Mouse (Mus musculus) ES-E14 (cell line): Measurements from ENCODE around the gene Vmn2r17. TPM values are rescaled to one million over a fixed set of nuclear protein-coding genes. Genes with fewer than 3 reads are reported as not detected.

Experiments used
- DNase-seq: peaks from one replicate; pipeline ENCODE4 v3.0.0-alpha.2; 2013; ENCODE audit warnings: low read depth, low spot score
- H3K27ac ChIP-seq: 2 replicates; pipeline ENCODE4 v1.5.1; 2012; ENCODE audit warnings: low read depth, mild to moderate bottlenecking, low read length, moderate library complexity, mixed read lengths; ENCODE audit not compliant: poor library complexity, insufficient read depth, severe bottlenecking
- H3K36me3 ChIP-seq: 2 replicates; pipeline ENCODE4 v1.6.1; 2012; ENCODE audit warnings: mild to moderate bottlenecking, low read length, moderate library complexity, mixed read lengths; ENCODE audit not compliant: control insufficient read depth, poor library complexity, insufficient read depth, severe bottlenecking
- H3K4me1 ChIP-seq, 2 experiments: fragments of 150-350 bp in 1 of 2; sonication (generic) in 1 of 2; 2 replicates each; pipeline ENCODE4 v1.6.1; 2012; ENCODE audit warnings: low read length in 2 of 2, mild to moderate bottlenecking in 1 of 2, mixed read lengths in 1 of 2; ENCODE audit not compliant: control insufficient read depth in 2 of 2, insufficient read depth in 2 of 2, poor library complexity in 1 of 2
- H3K4me3 ChIP-seq, 2 experiments: fragments of 150-350 bp in 1 of 2; sonication (generic) in 1 of 2; 2 replicates each; pipeline ENCODE4 v1.5.1; 2012; ENCODE audit warnings: low read length in 2 of 2, low read depth in 1 of 2, mild to moderate bottlenecking in 1 of 2, mixed read lengths in 1 of 2; ENCODE audit not compliant: insufficient read depth in 1 of 2, poor library complexity in 1 of 2, severe bottlenecking in 1 of 2
- H3K9ac ChIP-seq: 2 replicates; pipeline ENCODE4 v1.6.1; 2012; ENCODE audit warnings: low read depth, mild to moderate bottlenecking, low read length, mixed read lengths; ENCODE audit not compliant: poor library complexity, insufficient read depth, severe bottlenecking
- H3K9me3 ChIP-seq: fragments of 150-350 bp; sonication (generic); 2 replicates; pipeline ENCODE4 v1.6.1; 2012; ENCODE audit warnings: low read depth, mild to moderate bottlenecking, low read length; ENCODE audit not compliant: control insufficient read depth, insufficient read depth
- CHD2 ChIP-seq: IDR thresholded peaks from 2 replicates; pipeline ENCODE4 v1.6.1; 2014; ENCODE audit warnings: mild to moderate bottlenecking, low read depth, low read length, inconsistent platforms
- HCFC1 ChIP-seq: IDR thresholded peaks from 2 replicates; pipeline ENCODE4 v1.6.1; 2012; ENCODE audit warnings: low read length, inconsistent platforms, borderline replicate concordance; ENCODE audit not compliant: insufficient read depth
- MAFK ChIP-seq: IDR thresholded peaks from 2 replicates; pipeline ENCODE4 v1.6.1; 2014; ENCODE audit warnings: mild to moderate bottlenecking, low read depth, low read length, inconsistent platforms; ENCODE audit not compliant: insufficient read depth
- ZC3H11A ChIP-seq: IDR thresholded peaks from 2 replicates; pipeline ENCODE4 v1.6.1; 2012; ENCODE audit warnings: low read depth, mild to moderate bottlenecking, inconsistent platforms, low read length, borderline replicate concordance
- ZNF384 ChIP-seq: IDR thresholded peaks from 2 replicates; pipeline ENCODE4 v1.6.1; 2012; ENCODE audit warnings: low read depth, low read length, inconsistent platforms
- in situ Hi-C, 2 experiments: fragments of 600-800 bp; cut with MboI; formaldehyde crosslinking; loops; one replicate each; pipeline ENCODE4 v1.15.1; 2025; ENCODE audit warnings: low sequenced_read_pairs in 2 of 2, inconsistent platforms in 1 of 2; ENCODE audit not compliant: unreplicated experiment in 2 of 2
- total RNA-seq: library from RNA; depleted of rRNA; stranded (reverse); fragments of 300-350 nt; gene quantifications from 2 replicates; pipeline ENCODE4 v1.2.3, GENCODE M21; 2012; rRNA removed

The Vmn2r17 gene
- total RNA-seq: not detected in 2 replicates

DNA sequence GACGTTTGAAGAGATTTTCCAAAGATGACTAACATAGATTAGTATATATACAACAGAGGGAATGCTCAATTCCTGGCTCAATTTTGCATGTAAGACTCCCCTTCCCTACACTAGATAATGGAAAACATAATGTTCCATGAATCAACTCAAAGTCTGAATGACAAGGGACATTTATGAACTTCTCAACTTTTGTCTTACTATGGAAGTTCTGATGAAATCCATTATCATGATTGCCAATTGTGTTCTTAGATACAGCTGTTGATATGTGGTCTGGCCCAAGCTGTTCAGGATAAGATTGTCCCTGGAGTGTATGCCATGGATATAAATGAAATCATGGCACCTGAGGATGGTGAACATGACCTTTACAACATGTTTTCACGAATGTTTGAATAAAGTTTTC lies at the start of gene Vmn2r17:
TSS of gene Vmn2r17 (plus strand) at position 301 of the 400 bp plus-strand sequence.
- in situ Hi-C loops: no loop called here
- H3K36me3 ChIP-seq: no peaks in the 10 kb centered on the region

DNA sequence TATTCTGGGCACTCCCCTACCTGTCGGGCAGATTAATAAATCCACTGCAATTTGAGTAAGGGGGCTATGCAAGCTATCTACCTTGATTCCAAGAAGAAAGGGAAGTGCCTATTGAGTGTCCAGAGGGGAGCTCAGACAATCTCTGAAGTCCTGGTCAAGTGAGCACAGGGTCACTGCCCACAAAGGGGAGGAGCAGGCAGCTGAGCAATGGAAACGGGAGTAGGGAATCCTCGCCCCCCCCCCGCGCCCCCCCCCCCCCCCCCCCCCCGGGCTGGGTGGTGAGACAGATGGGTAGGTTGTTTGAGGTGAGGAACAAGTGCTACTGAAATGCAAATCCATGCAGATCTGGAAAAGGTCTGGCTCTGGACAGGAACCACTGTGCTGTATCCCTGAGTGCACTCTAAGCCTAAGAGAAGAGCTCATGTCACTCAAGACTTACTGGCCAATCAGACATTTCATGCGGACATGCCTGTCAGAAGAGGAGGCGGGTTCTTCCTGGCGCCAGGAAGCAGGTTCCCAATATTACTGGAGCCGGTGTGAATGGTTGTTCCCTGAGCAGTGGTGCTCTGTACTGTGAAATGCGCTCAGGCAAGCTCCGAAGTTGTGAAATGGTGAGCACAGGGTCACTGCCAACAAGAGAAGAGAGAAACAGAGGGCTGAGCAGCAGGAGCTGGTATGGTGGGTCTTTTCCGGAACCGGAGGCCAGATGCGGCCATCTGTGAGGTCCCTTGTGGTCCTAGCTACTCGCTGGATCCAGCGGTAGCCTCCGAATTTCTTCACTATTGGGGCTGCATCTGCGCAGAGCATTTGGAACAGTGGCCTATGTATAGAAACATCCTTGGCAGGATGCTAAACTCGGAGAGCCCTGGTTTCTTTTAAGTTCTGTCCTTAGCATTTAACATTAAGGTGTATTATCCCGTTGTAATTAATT lies 47.4 kb downstream of the Vmn2r17 start:
- peak overlapping the region; percentile 44; the same call in 1 of the 2 replicates for H3K27ac ChIP-seq
- in situ Hi-C loops: no loop called here
- peak; percentile 75 for TF ChIP-seq CHD2
- no peak for TF ChIP-seq MAFK
- TF ChIP-seq ZC3H11A: 0 out of 2 replicates have a peak, but pooled peaks have one; percentile 13
- no peak for TF ChIP-seq ZNF384
- peak; percentile 17; the same call in 1 of the 2 replicates for TF ChIP-seq HCFC1
- no peaks in the 10 kb centered on the region for H3K36me3 ChIP-seq
- H3K4me1 ChIP-seq: peaks cover 2% of the 10 kb centered on the region in 2 experiments; a peak in 1 of 4 replicates
- no peaks in the 10 kb centered on the region for H3K9me3 ChIP-seq
- H3K9ac ChIP-seq: peak overlapping the region; percentile 87
- peak; percentile 50 for DNase-seq
- H3K4me3 ChIP-seq: peak overlapping the region; percentile 82 to 97

More for the DNA sequence above, at the start of gene Vmn2r17:
- H3K27ac ChIP-seq: no peak within 1 kb of the TSS
- H3K4me3 ChIP-seq: no peak within 1 kb of the TSS
- no peak for DNase-seq
- no peaks in the 10 kb centered on the region; the same call in 1 of the 2 replicates for H3K9me3 ChIP-seq
- H3K4me1 ChIP-seq: no peaks in the 10 kb centered on the region
- no peak for TF ChIP-seq HCFC1
- TF ChIP-seq MAFK: no peak
- no peak for TF ChIP-seq ZNF384
- no peak for TF ChIP-seq ZC3H11A
- no peak for TF ChIP-seq CHD2
- no peak within 1 kb of the TSS for H3K9ac ChIP-seq

DNA sequence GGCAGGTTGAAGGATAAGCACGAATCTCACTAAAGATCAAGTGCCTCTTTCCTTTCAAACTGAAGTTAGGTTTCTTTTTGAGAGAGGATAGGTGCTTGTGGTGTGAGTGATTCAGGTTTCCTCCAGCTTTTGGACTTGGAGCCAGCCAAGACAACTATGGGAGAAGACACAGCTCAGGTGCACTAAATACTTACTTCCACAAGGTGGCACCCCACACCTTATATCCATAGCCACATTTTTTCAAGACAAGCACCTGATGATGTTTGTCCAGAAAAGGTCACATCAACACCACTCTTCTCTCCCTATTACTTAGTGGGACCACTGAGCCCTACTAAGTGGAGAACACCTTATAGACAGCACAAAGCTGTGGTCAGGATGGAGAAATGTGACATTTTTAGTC lies 87.2 kb downstream of the Vmn2r17 start:
- DNase-seq: peak; percentile 48
- H3K9ac ChIP-seq: no peak overlapping the region
- H3K36me3 ChIP-seq: no peaks in the 10 kb centered on the region
- TF ChIP-seq CHD2 (no peak), ZC3H11A (peak; percentile 83; the same call in 1 of the 2 replicates), HCFC1 (no peak), ZNF384 (peak; percentile 77), MAFK (no peak)
- H3K9me3 ChIP-seq: no peaks in the 10 kb centered on the region
- no peak overlapping the region for H3K4me3 ChIP-seq
- in situ Hi-C loops: no loop called here
- H3K27ac ChIP-seq: no peak overlapping the region
- no peaks in the 10 kb centered on the region for H3K4me1 ChIP-seq

Other genes with a start within 250 kb of the Vmn2r17 start
- gene Vmn2r13, start 227.5 kb upstream of the Vmn2r17 start, total RNA-seq: not detected in 2 replicates
- not detected in 2 replicates for gene Vmn2r14, start 195.0 kb upstream of the Vmn2r17 start, total RNA-seq
- not detected in 2 replicates for gene Vmn2r15, start 122.0 kb upstream of the Vmn2r17 start, total RNA-seq
- gene Vmn2r16, start 89.5 kb upstream of the Vmn2r17 start, total RNA-seq: not detected in 2 replicates
- gene Crlf2, start 139.3 kb downstream of the Vmn2r17 start, total RNA-seq: 18.4 and 19.9 TPM in 2 replicates